Mouse (Mus musculus) testis, adult 2 months (tissue): Measurements from ENCODE around the gene Epn2.
A peak's percentile ranks its signal among the peaks of the same experiment; 100 is the strongest.

Source experiments
- CTCF ChIP-seq: fragments of 200-500 bp; IDR thresholded peaks from 2 replicates; pipeline ENCODE4 v1.5.1; 2012; ENCODE audit warnings: low read depth, mild to moderate bottlenecking, inconsistent platforms, low read length, moderate library complexity; ENCODE audit not compliant: control insufficient read depth, insufficient read depth, insufficient replicate concordance
- POLR2A ChIP-seq: fragments of 200-500 bp; IDR thresholded peaks from 2 replicates; pipeline ENCODE4 v1.6.1; 2012; ENCODE audit warnings: low read depth, mild to moderate bottlenecking, inconsistent platforms, low read length, moderate library complexity; ENCODE audit not compliant: control insufficient read depth

DNA sequence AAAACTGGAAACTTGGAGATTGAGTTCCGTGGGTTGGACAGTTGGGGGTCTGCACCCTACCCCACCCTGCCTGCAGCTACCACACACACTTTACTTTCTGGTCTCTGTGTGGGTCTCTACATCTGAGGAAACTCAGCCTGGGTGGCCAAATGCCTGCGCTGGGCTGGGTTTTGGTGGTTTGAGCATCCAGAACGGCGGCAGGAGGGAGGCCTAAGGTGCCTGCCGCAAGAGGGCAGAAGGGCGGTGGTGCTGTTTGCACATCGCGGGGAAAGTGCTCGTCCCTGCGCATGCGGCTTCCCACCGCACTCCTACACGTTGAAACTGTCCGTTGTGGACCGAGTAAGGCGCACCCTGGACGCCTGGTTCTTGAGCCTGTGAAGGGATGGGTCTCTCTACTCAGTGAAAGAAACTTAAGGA is 40.8 kb upstream of the Epn2 start:
- TF ChIP-seq CTCF (peak; percentile 74; the same call in 1 of the 2 replicates), POLR2A (peak; percentile 99)
